Mouse (Mus musculus): ENCODE results near the gene Eif2ak3. TPM values are rescaled to one million over a fixed set of nuclear protein-coding genes. Genes with fewer than 3 reads are reported as not detected.
"Not testable (repeated sequence)": the region's sequence is repeated elsewhere in the genome, so short reads cannot be mapped to it uniquely, and the experiment has no call there.

Gene Eif2ak3
- polyA plus RNA-seq, 1 experiment, result 24.5 TPM

GRCm38 (mm10) chr6:70821566-70821965 lies 22.7 kb upstream of the Eif2ak3 start:
- peak overlapping the region; percentile 53 for H3K27ac ChIP-seq (ENCODE audit: insufficient read depth, low read depth, low read length)
- no peak overlapping the region for H3K4me3 ChIP-seq (ENCODE audit: low read depth, low read length)
- H3K4me1 ChIP-seq (ENCODE audit: control insufficient read depth, insufficient read depth, insufficient read length, low read length), result peaks cover 9% of the 10 kb centered on the region; the same call in 1 of the 2 replicates
- 48% methylated on average over 2 of the region's 2 CpGs for WGBS
- no peak for TF ChIP-seq POLR2A (IDR thresholded peaks at IDR 0.05; ENCODE audit: low read depth, low read length)
- no peak for TF ChIP-seq CTCF (IDR thresholded peaks at IDR 0.05; ENCODE audit: extremely low read depth, insufficient read length, insufficient replicate concordance, low read depth, low read length)
- no peaks in the 10 kb centered on the region for H3K36me3 ChIP-seq (ENCODE audit: control insufficient read depth, insufficient read depth, low read length)
- no peaks in the 10 kb centered on the region for H3K27me3 ChIP-seq (ENCODE audit: control insufficient read depth, insufficient read depth, low read length)

DNA sequence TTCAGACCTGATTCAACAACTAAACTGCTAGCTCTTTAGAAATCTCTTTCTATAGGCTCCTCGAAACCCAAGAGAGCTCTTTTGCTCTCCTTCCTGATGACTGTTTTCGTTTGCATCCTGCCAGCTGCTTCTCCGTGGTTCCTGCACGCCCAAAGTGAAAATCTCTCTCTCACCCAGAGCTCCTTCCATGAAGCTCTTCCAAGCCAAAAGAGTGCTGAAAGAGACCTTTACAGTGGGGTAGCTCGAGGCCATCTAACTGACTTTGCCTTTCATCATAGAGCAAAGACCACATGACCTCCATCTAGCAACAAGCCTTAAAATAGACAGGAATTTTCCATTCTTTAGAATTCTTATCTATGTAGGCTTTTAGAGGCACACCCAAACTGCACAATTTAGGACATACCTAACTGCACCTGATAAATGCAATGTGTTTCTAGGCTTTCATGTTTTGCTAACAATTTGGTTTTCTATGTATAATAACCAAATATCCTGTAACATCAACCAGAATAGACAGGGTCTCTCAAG lies 21.9 kb upstream of the Eif2ak3 start:
- Histone ChIP-seq H3K4me1 (ENCODE audit: control insufficient read depth, insufficient read depth, insufficient read length, low read length) (peaks cover 9% of the 10 kb centered on the region; the same call in 1 of the 2 replicates), H3K27me3 (ENCODE audit: control insufficient read depth, insufficient read depth, low read length) (no peaks in the 10 kb centered on the region), H3K27ac (ENCODE audit: insufficient read depth, low read depth, low read length) (no peak overlapping the region), H3K4me3 (ENCODE audit: low read depth, low read length) (no peak overlapping the region), H3K36me3 (ENCODE audit: control insufficient read depth, insufficient read depth, low read length) (no peaks in the 10 kb centered on the region)
- WGBS, result 60% methylated on average over 5 of the region's 5 CpGs
- TF ChIP-seq CTCF (IDR thresholded peaks at IDR 0.05; ENCODE audit: extremely low read depth, insufficient read length, insufficient replicate concordance, low read depth, low read length) (no peak), POLR2A (IDR thresholded peaks at IDR 0.05; ENCODE audit: low read depth, low read length) (no peak)

DNA sequence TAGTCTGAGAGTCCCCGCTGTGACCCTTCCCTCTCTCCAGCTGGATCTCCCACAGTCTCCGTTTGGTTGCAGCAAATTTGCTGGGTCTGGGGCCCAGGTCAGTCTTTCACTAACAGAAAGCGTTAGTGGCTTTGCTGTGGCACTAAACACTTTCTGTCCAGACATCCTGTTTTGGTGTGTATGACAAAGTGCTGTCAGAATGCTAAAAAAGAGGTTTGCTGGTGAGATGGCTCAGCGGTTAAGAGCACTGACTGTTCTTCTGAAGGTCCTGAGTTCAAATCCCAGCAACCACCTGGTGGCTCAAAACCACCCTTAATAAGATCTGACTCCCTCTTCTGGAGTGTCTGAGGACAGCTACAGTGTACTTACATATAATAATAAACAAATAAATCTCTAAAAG lies 21.0 kb upstream of the Eif2ak3 start:
- H3K27me3 ChIP-seq (ENCODE audit: control insufficient read depth, insufficient read depth, low read length); H3K4me1 ChIP-seq (ENCODE audit: control insufficient read depth, insufficient read depth, insufficient read length, low read length); H3K4me3 ChIP-seq (ENCODE audit: low read depth, low read length); H3K27ac ChIP-seq (ENCODE audit: insufficient read depth, low read depth, low read length); H3K36me3 ChIP-seq (ENCODE audit: control insufficient read depth, insufficient read depth, low read length): not testable (repeated sequence)
- WGBS, result 86% methylated on average over 4 of the region's 4 CpGs

DNA sequence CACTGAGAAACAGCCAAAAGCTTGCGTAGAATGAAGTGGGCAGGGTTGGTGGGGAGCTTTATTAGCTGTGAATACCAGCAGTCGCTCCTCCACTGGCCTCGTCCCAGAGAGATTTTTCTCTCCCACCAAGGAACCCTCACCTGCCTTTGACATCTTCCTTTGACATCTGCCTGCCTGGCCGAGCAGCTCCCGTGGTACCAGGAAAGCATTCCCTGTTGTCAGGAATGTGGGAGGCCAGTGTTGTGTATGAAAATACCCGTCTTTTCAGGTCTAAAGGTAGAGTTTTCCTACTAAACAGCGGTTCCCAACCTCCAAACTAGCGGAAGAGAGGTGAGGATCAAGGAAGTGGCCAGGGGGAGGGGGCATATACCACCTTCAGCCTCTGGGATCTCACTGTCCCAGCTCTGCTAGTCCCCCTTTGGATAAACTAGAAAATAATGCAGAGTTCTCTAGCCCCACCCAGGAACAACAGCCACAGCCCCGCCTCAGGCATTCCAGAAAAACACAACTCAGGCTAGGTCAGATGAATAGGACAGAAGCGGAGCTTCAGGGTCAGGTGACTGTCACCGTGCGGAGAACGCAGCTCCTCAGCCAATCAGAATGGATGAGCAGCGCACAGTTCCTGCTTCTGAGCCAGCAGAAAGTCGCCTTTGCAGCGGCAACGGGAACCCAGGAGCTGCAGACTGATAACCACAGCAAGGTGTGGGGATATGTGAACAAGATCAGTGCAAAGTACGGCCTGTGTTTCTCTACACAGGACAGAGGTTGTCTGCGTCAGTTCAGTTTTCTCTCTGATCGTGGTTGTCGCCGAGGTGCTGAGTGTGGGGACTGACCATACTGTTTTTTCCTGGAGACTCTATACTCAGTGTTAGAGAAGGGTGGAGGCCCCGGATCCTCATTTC lies 20.0 kb upstream of the Eif2ak3 start:
- H3K27me3 ChIP-seq (ENCODE audit: control insufficient read depth, insufficient read depth, low read length), result no peaks in the 10 kb centered on the region
- no peaks in the 10 kb centered on the region for H3K36me3 ChIP-seq (ENCODE audit: control insufficient read depth, insufficient read depth, low read length)
- WGBS, result 9% methylated on average over 23 of the region's 23 CpGs
- no peak for TF ChIP-seq CTCF (IDR thresholded peaks at IDR 0.05; ENCODE audit: extremely low read depth, insufficient read length, insufficient replicate concordance, low read depth, low read length)
- peak; percentile 46; the same call in 1 of the 2 replicates for TF ChIP-seq POLR2A (IDR thresholded peaks at IDR 0.05; ENCODE audit: low read depth, low read length)
- peaks cover 9% of the 10 kb centered on the region; the same call in 1 of the 2 replicates for H3K4me1 ChIP-seq (ENCODE audit: control insufficient read depth, insufficient read depth, insufficient read length, low read length)
- H3K4me3 ChIP-seq (ENCODE audit: low read depth, low read length), result peak overlapping the region; percentile 58
- H3K27ac ChIP-seq (ENCODE audit: insufficient read depth, low read depth, low read length), result peak overlapping the region; percentile 96

GRCm38 (mm10) chr6:70824987-70825337 lies 19.4 kb upstream of the Eif2ak3 start:
- TF ChIP-seq CTCF (IDR thresholded peaks at IDR 0.05; ENCODE audit: extremely low read depth, insufficient read length, insufficient replicate concordance, low read depth, low read length), result no peak
- TF ChIP-seq POLR2A (IDR thresholded peaks at IDR 0.05; ENCODE audit: low read depth, low read length), result no peak
- Histone ChIP-seq H3K4me3 (ENCODE audit: low read depth, low read length) (peak overlapping the region; percentile 58), H3K4me1 (ENCODE audit: control insufficient read depth, insufficient read depth, insufficient read length, low read length) (peaks cover 9% of the 10 kb centered on the region; the same call in 1 of the 2 replicates), H3K27me3 (ENCODE audit: control insufficient read depth, insufficient read depth, low read length) (no peaks in the 10 kb centered on the region), H3K36me3 (ENCODE audit: control insufficient read depth, insufficient read depth, low read length) (no peaks in the 10 kb centered on the region), H3K27ac (ENCODE audit: insufficient read depth, low read depth, low read length) (peak overlapping the region; percentile 96)
- 12% methylated on average over 4 of the region's 4 CpGs for WGBS

GRCm38 (mm10) chr6:70829451-70829850 lies 14.9 kb upstream of the Eif2ak3 start:
- 68% methylated on average over 2 of the region's 2 CpGs for WGBS
- Histone ChIP-seq H3K27me3 (ENCODE audit: control insufficient read depth, insufficient read depth, low read length) (no peaks in the 10 kb centered on the region), H3K4me3 (ENCODE audit: low read depth, low read length) (no peak overlapping the region), H3K4me1 (ENCODE audit: control insufficient read depth, insufficient read depth, insufficient read length, low read length) (peaks cover 3% of the 10 kb centered on the region; the same call in 1 of the 2 replicates), H3K36me3 (ENCODE audit: control insufficient read depth, insufficient read depth, low read length) (no peaks in the 10 kb centered on the region), H3K27ac (ENCODE audit: insufficient read depth, low read depth, low read length) (no peak overlapping the region)
- TF ChIP-seq CTCF (IDR thresholded peaks at IDR 0.05; ENCODE audit: extremely low read depth, insufficient read length, insufficient replicate concordance, low read depth, low read length), result no peak
- TF ChIP-seq POLR2A (IDR thresholded peaks at IDR 0.05; ENCODE audit: low read depth, low read length), result no peak

GRCm38 (mm10) chr6:70830552-70830951 lies 13.8 kb upstream of the Eif2ak3 start:
- H3K36me3 ChIP-seq (ENCODE audit: control insufficient read depth, insufficient read depth, low read length), result no peaks in the 10 kb centered on the region
- H3K27ac ChIP-seq (ENCODE audit: insufficient read depth, low read depth, low read length), result 0 out of 2 replicates have a peak overlapping the region, but pooled peaks have one; percentile 29
- H3K4me1 ChIP-seq (ENCODE audit: control insufficient read depth, insufficient read depth, insufficient read length, low read length), result peaks cover under 1% of the 10 kb centered on the region; the same call in 1 of the 2 replicates
- no peaks in the 10 kb centered on the region for H3K27me3 ChIP-seq (ENCODE audit: control insufficient read depth, insufficient read depth, low read length)
- H3K4me3 ChIP-seq (ENCODE audit: low read depth, low read length), result no peak overlapping the region
- 70% methylated on average over 3 of the region's 3 CpGs for WGBS
- TF ChIP-seq POLR2A (IDR thresholded peaks at IDR 0.05; ENCODE audit: low read depth, low read length) (no peak), CTCF (IDR thresholded peaks at IDR 0.05; ENCODE audit: extremely low read depth, insufficient read length, insufficient replicate concordance, low read depth, low read length) (no peak)
